Mouse (Mus musculus) left cerebral cortex, adult 8-10 months (tissue): ENCODE data around the gene Plgrkt. TPM values are rescaled to one million over a fixed set of nuclear protein-coding genes. Genes with fewer than 3 reads are reported as not detected.

Source experiments
- DNase-seq, 2 experiments: peaks; one replicate each; pipeline ENCODE4 v3.0.0; 2022; ENCODE audit warnings: low spot score in 2 of 2
- total RNA-seq, 4 experiments: library from RNA; stranded (reverse); gene quantifications; 2 replicates each; pipeline ENCODE4 v1.2.4; 2022

The Plgrkt gene
- total RNA-seq, 4 experiments from 2014 or later: 22.4 to 36.2 (median 26.7) TPM

DNA sequence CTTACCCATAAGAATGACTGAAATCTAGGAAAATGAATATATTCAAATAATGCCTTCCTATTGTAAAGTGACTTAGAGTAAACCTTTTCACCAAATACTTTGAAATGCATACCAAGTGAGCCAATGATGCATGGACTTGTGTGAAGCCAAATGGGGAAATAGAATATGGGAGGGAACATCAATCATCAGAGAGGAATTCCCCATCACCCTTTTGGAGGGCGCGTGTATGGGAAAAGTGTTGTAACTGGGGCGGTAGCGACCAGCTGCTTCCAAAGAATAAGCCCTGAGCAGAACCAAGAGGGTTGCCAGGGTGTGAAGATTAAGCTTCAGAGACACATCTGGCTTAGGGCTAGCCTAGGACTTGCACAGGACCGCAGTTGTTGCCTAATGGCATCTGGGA lies 16.2 kb upstream of the Plgrkt start:
- DNase-seq: no peak

DNA sequence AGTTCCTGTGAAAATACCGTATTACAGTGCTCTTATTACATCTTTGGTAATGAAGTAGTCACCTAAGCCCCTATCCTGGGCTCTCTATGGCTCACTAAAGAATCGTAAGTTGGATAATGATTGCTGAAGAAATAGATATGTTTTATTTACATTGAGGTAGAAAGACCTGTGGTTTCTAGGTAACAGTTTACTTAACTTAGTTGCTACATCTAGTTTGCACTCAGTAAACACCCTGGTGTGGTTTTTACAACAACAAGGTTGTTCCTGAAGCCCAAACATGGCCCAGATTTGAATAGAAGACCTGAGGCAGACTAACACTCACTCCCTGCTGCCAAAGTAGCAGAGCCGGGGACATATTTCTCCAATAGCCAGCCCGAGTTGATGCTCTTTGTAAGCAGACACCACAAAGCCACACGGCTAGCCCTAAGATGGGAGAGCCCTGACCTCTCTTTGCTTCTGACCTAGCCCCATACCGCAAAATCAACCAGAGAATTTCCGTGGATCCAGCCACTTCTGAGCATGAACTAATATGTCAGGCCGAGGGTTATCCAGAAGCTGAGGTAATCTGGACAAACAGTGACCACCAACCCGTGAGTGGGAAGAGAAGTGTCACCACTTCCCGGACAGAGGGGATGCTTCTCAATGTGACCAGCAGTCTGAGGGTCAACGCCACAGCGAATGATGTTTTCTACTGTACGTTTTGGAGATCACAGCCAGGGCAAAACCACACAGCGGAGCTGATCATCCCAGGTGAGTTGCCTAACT lies 12.8 kb upstream of the Plgrkt start:
- no peak for DNase-seq

DNA sequence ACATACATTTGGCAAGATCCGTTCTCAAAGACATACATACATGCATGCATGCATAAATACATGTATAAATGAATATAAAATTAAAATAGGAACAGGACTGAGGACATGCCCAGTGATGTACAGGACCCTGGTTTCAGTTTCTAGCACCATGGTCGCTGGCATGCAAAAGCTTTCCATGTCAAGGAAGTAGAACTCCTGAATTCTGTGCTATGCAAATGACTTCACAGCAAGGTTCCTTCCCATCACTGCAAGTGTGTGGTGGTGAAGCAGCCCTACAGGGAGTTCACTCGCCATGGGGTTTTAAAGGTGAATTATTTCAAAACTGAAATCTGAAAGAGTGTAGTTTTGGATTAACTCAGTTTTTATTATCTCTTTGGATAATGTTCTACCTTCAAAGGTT lies 9.2 kb upstream of the Plgrkt start:
- DNase-seq: no peak

DNA sequence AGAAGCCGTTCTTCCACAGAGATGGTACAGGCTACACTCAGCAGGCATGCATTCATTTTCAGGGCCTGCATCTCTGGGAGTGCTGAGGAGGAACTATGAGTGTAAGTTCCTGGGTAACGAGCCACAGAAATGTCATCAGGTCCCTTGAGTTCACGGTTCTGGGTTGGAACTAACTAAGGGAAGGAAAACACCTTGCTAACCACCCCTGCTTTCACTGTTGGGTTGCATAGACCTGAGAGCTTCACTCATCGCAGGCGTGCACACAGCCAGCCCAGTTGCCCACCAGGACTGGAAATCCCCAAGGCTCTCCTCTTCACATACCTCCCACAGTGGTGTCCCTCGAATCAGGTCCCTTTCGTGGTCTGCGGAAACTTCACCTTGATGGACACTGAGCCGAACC lies 7.8 kb upstream of the Plgrkt start:
- no peak for DNase-seq

DNA sequence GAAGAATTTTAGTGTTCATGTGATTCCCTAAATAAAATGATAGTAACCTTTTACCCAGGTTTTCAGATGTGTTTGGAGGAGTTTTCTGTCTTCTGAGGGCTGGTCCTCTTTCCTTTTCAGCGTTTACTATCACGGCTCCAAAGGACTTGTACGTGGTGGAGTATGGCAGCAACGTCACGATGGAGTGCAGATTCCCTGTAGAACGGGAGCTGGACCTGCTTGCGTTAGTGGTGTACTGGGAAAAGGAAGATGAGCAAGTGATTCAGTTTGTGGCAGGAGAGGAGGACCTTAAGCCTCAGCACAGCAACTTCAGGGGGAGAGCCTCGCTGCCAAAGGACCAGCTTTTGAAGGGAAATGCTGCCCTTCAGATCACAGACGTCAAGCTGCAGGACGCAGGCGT lies 6.2 kb upstream of the Plgrkt start:
- DNase-seq: no peak

DNA sequence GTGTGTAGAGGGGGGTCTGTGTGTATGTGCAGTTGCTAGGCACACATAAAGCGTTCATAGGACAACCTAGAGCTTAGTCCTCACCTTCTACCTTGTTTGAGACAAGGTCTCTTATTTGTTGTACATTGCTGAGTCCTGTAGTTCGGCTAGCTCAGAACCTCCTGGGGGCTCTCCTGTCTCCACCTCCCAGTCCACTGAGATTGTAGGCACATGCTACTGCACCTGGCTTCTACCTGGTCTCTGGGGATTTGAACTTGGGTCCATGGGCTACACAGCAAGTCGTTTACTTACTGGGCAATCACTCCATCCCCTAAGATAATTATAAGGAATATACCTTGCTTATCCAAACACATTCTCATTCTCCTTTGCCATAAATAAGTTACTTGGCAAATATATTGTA lies 5.4 kb upstream of the Plgrkt start:
- DNase-seq: no peak

DNA sequence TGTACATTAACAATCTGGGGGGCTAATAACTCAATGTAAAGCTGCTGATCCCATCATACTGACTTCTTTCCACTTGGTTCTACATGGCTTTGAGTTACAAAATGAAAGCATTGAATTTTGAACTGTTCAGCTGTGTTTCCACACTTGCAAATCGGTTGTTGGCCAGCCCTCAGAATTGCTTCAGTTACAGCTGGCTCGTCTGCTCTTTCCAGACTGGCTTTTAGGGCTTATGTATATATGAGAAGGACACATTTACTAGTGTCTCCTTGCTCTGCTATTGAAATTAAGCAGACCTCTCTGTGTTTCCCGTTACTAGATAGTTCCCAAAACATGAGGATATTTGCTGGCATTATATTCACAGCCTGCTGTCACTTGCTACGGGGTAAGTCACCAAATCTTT lies 4.9 kb upstream of the Plgrkt start:
- no peak for DNase-seq

DNA sequence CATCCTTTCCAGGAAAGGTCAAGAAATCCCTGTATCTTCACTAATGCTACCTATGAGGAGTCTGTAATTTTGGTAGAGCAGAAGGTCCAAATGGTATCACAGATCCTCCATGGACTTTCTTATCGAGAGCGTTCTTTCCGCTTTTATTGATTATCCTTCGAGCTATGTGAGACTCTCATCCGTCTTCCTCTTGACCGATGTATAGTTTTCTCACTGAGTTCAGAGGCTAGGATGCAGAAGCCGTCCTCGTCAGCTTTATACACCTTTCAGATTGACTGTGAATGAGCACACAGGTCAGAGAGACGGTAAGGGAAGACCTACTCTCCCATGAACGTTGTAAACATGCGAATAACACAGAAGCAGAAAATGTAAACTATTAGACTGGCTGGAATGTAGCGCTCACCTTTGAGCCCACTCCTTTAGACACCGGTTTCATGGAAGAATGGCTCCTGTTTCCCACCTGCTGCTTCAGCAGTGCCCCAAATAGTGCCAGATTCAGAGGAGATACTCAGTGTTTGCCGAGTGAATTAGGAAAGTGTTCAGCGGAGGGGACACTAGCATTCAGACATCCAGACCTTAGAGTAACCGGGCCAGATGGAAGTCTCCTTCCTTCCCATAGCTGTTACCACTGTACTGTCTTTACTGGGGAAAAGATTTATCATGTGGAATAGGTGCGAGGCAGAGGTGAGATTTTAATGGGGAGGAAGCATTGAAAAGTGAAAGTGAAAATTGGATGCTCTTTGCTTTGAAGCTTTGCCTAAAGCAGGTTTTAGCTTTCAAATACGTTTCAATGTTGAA lies 4.3 kb upstream of the Plgrkt start:
- DNase-seq: no peak

DNA sequence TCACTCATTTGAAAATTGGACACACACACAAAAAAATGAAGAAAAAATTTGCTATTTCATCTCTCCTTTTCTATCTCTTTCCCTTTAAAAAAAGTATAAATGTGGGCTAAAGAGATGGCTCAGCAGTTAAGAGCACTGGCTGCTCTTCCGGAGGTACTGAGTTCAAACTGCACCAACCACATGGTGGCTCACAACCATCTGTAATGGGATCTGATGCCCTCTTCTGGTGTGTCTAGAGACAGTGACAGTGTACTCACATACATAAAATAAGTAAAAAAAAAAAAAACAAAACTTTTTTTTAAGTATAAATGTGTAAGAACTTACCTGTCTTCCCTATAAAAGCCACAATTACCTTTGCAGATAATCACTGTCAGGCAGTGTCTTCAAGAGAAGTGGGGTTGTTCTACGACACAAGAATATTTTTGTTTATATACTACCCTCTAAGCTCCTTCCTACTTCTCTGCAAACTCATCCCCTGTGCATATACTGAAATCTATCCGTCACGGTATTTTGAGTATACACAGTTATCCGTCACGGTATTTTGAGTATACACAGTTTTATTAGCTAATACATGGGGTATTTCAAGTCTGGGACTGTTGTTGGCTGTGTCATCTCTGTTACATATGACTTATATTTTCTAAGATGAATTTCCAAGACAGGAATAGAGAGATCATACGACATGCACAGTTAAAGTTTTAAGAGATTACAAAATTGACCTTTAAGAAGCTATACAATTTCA lies 3.5 kb upstream of the Plgrkt start:
- DNase-seq: no peak

DNA sequence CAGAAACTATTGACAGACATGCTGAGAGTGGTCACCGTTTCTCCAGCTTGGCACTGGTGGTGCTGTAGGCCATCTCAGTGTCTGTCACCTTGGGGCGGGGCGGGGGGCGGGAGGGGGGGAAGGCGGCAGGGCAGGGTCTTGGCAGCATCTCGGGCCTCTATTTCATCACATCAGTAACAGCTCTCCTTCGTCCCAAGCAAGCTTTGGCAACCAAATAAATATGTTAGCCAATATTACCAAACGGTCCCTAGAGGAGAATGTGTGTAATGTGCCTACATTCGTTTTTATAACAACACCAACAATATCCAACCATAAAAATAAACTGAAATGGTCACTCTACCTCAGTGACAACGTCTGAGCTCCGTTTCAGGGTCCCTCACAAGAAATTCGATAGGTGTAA lies 2.9 kb upstream of the Plgrkt start:
- DNase-seq: no peak

DNA sequence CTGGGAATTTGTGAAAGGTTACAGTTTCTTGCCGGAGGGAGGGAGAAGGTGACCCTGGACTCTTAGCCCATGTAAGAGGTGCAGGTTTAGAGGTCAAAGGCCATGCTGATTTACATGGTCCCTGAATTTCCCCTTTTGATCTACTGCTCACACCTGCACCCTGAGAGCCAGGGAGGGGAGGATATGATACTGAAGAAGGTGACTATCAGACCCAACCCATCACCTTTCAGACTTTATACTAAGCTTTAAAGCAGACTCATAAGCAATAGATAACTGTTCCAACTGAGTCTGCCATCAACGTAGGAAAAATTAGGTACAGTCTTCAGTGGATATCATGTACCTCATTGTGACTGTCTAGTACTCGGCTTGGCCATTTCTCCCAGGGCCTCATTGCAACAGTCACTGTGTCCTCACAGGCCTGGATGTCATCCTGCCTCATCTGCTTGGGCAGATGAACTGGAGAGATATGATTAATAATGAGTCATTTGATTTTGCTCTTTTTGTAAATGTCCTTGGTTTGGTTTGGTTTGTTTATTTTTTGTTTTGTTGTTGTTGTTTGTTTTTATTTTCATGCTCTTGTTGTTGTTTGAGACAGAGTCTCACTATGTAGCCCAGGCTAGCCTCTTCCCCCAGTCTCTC lies 1.6 kb upstream of the Plgrkt start:
- no peak for DNase-seq

DNA sequence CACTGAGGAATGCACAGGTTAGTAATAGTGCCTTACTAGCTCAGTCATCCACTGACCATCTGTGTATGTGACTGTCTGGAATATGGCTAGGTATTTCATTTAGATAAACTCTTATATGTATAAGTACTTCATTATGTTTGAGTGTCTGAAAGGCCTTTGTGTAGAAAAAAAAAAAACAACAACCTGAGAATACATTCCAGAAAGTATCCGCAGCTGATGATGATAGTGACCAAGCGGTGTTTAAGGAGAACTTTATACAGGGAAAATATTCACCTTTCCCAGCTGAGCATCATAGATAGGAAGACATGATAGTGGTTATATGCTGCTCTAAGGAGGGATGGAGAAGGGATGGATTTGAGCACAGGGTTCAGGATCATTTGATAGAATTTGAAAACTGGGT lies 851 bp upstream of the Plgrkt start:
- DNase-seq: no peak

DNA sequence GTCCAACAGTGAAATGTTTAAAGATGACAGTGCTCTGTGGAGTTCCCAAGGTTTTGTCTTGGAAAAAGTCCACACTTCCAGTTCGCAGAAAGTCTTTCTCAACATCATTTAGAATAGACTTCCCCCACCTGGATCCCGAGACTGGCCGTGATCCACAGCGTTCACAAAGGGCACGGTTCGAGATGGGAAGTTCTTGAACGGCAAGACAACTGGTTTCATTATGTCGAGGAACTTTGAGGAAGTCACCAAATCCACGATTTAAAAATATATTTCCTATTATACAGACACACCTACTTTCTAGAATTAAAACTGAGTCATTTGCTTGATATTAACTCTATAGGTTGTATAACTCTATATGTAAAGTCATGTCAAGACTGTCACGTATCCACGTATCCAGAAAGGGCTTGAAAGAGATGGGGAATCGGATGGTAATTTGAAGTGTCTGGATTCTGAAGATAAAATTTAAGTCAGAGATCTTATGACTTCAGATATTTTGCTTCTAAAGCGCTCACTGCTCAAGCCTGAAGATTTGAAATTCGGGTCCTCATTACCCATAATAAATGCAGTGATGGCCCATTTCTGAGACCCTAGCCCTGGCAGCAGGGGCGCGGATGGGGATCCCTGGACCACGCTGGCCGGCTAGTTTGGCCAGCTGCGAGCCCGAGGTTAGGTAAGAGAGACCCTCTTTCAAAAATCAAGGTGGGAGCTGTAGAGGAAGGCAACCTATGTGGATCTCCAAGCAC lies 793 bp downstream of the Plgrkt start:
- DNase-seq: no peak

DNA sequence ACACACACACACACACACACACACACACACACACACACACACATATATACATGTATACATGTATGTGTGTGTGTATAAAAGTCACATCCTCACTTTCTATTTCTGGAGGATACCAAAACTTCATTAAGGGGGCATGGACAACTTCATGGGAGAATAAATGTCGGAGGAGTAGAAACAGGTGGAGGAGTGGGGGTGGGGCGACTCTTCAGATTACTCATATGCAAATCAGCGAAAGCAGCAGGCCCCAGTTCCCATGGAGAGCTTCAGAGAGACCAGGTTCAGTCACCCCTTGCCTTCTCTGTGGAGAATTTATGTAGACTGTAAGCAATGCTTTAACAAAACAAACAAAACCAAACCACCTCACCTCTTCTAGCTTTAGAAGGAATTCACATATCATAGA lies 2.1 kb downstream of the Plgrkt start:
- DNase-seq: no peak

DNA sequence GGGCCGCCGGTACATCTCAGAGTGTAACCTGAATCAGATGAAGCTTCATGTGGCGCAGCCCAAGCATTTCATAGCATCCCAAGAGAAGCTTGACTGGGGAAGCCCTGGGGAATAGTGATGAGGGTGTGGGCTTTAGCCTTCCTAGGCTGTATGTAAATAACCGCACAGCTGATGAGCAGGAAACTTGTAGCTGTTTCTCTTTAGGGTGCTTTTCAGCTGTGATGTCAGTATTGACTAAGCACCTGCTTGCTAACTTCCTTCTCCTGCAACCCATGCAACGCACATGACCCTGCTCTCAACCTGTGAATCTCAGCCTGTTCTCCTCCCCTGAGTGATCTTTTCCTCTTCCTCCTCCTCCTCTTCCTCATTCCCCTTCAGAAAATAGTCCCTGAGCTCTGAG lies 3.1 kb downstream of the Plgrkt start:
- DNase-seq: no peak

DNA sequence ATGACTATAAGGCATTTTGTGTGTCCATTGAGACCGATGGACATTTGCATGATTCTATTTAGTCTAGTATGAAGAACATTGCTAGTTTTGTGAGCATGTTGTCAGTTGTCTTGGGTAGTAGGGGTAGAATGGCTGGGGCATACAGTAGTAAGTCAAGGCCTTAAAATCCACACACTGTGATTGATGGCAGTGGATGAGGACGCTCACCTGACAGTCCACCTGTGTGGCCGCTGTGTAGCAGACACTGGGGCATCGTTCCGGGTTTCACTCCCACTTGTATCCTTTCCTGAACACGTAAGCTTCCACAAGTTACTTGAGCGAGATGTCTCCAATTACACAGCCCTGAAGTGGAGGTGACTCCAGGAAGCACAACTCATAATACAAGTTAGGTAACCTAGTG lies 3.6 kb downstream of the Plgrkt start:
- no peak for DNase-seq

DNA sequence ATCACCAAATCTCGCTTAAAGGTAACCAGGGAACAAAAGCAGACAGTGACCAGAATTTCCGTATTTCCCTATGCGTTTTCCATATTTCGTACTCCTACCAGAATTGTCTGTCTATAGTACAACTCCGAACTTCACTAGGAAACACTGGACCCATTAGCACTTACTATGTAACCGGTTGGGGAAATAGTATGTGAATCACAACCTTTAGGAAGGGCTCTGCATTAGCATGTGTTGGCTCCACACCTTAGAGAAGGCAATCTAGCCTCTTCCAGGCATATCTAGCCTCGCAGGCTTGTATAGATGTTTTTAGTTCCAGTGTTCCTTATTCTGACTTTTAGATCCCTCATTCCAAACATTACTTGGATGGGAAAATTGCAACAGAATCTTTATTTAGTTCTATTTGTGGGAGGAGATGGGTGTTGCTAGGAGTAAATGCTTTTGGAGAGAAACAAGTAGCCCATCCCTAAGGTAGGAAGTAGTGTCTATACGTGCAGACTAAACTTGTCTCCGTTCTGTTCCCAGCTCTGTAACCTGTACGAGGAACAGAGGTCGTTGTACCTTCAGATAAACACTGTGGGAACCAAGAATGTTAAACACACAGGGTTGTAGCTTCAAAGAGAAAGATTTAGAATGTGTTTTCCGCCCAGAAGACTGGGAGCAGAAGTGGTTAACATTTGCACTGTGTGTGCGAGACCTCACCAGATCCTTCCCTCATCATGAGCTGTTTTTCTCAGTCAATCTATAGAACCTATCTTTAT lies 4.8 kb downstream of the Plgrkt start:
- no peak for DNase-seq

DNA sequence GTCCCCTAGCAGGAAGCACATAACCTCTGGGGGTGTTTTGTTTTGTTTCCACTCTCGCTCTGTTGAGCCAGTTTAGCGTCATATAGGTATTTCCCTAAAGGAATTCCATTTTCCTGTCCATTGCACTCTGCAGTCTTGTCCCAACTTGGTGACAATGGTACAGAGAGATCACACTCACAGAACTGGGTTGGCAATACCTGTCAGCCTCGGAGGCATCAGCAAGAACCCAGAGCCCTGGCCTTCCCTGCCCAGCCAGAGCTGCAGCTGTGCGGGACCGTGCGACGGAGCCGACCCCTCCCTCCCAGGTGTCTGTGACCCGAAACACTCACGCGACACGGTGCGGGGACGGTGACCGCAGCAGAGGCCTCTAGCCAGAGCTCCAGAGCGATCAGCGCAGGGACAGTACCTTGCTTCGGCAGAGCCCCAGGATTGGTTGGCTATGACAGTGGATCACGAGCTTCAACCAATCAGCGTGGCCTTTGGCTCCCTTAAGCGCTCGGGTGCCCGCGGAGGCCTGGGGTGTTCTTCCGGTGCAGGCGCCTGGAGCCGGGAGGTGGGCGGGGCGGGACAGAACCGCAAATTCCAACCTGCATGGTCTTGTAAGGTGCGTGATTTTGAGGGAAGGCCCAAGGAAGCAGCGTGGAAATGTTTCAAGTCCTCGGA lies 5.6 kb downstream of the Plgrkt start:
- peak; percentile 76 to 95 for DNase-seq

DNA sequence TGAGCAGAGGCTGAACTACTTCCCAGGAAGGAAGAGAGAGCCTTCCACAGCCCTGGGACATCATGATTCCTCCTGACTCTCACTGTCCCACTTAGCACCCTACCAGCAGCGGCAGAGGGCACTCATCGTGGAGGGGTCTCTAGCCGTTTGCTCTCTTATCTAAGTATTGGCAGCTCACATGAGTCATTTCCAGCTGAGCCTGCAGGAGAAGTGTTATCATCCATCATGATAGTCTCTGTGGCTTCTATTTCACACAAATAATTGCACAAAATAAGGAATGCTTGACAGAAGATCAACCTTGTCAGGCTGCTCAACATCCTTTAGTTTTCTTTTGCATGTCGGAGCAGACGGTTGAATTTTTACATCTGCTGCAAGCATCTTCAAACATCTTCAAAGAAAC lies 6.9 kb downstream of the Plgrkt start:
- no peak for DNase-seq

DNA sequence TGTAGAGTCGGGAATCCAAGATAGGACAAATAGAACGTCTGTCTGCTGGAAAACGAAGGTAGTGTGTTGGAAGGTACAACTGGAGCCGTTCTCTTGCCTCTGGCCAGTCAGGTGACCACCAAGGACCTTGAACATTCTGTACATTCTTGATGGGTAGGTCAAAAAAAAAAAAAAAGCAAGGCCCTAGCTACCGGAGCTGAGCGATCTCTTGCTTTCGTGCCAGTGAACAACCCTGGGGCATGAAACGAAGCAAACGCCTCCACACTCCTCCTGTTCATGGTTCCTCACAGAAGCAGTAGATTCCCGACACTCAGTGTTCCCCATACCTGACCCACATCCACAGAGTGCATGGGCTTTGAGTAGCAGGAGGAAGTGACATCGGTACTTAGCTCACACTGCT lies 10.9 kb downstream of the Plgrkt start:
- no peak for DNase-seq
